Mouse (Mus musculus) c-Kit-negative CD71-positive TER-119-positive erythroid progenitor cells, embryonic 14.5 days (primary cell): ENCODE measurements around the gene Tmem229b.
A peak's percentile ranks its signal among the peaks of the same experiment; 100 is the strongest.
"Not testable (repeated sequence)": the region's sequence is repeated elsewhere in the genome, so short reads cannot be mapped to it uniquely, and the experiment has no call there.

Source experiments
- DNase-seq: peaks from one replicate; pipeline ENCODE4 v3.0.0-alpha.2; 2013; ENCODE audit warnings: low read depth, low spot score

Tmem229b gene

GRCm38 (mm10) chr12:78952484-78952883, 54.9 kb downstream of the Tmem229b start:
- DNase-seq: no peak

- no peak for DNase-seq
Observed at GRCm38 (mm10) chr12:78952053-78952452, 55.4 kb downstream of the Tmem229b start.

- no peak for DNase-seq
Observed at GRCm38 (mm10) chr12:78947661-78948060, 59.8 kb downstream of the Tmem229b start.

GRCm38 (mm10) chr12:78947161-78947560, 60.3 kb downstream of the Tmem229b start:
- DNase-seq: no peak

- DNase-seq: no peak
Observed at GRCm38 (mm10) chr12:78942931-78943330, 64.5 kb downstream of the Tmem229b start.

GRCm38 (mm10) chr12:78940081-78940480, 67.3 kb downstream of the Tmem229b start:
- DNase-seq: no peak

- DNase-seq: no peak
Observed at GRCm38 (mm10) chr12:78939393-78940037, 67.9 kb downstream of the Tmem229b start.

GRCm38 (mm10) chr12:78936494-78936893, 70.9 kb downstream of the Tmem229b start:
- DNase-seq: no peak

- DNase-seq: no peak
Observed at GRCm38 (mm10) chr12:78929900-78930299, 77.5 kb downstream of the Tmem229b start.

GRCm38 (mm10) chr12:78927287-78927686, 80.1 kb downstream of the Tmem229b start:
- no peak for DNase-seq

- DNase-seq: no peak
Observed at GRCm38 (mm10) chr12:78923539-78924189, 83.8 kb downstream of the Tmem229b start.

- DNase-seq: not testable (repeated sequence)
Observed at GRCm38 (mm10) chr12:78922977-78923376, 84.5 kb downstream of the Tmem229b start.

- no peak for DNase-seq
Observed at GRCm38 (mm10) chr12:78922058-78922457, 85.4 kb downstream of the Tmem229b start.

- DNase-seq: no peak
Observed at GRCm38 (mm10) chr12:78921421-78921820, 86.0 kb downstream of the Tmem229b start.

GRCm38 (mm10) chr12:78919079-78919712, 88.2 kb downstream of the Tmem229b start:
- no peak for DNase-seq

- peak; percentile 82 for DNase-seq
Observed at GRCm38 (mm10) chr12:78918227-78919078, 89.0 kb downstream of the Tmem229b start.

- no peak for DNase-seq
Observed at GRCm38 (mm10) chr12:78916278-78916677, 91.1 kb downstream of the Tmem229b start.

GRCm38 (mm10) chr12:78915561-78915960, 91.9 kb downstream of the Tmem229b start:
- no peak for DNase-seq

GRCm38 (mm10) chr12:78914458-78914857, 93.0 kb downstream of the Tmem229b start:
- DNase-seq: no peak
